Mouse (Mus musculus) embryo, embryonic 9.5 days (tissue): ENCODE data around the gene Tmem86b.
A peak's percentile ranks its signal among the peaks of the same experiment; 100 is the strongest.
"Not testable (repeated sequence)": the region's sequence is repeated elsewhere in the genome, so short reads cannot be mapped to it uniquely, and the experiment has no call there.

Source experiments
- DNase-seq: peaks from one replicate; pipeline ENCODE4 v3.0.0-alpha.2; 2017; ENCODE audit errors: extremely low spot score

Gene Tmem86b

GRCm38 (mm10) chr7:4647992-4648391 lies 16.8 kb upstream of the Tmem86b start:
- no peak for DNase-seq

DNA sequence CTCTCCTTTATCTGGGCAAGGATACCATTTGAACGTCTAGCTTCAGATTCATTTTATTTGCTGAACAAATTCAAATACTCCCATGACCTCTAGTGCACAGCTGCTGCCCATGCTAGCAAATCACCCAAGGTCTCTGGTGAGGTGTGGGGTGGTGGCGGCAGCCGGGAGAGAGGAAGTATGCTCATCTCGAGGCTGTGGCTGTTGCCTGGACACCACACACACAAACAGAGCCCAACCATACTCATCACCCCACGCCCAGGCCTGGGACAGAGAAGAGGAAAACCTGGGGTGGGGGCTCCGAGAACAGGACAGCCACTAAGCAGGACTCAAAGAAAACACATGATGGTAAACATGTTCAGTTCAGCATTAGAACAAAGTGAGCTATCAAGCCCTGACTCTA lies 16.1 kb upstream of the Tmem86b start:
- no peak for DNase-seq

GRCm38 (mm10) chr7:4646806-4647205 lies 15.6 kb upstream of the Tmem86b start:
- no peak for DNase-seq

GRCm38 (mm10) chr7:4643225-4643624 lies 12.0 kb upstream of the Tmem86b start:
- no peak for DNase-seq

DNA sequence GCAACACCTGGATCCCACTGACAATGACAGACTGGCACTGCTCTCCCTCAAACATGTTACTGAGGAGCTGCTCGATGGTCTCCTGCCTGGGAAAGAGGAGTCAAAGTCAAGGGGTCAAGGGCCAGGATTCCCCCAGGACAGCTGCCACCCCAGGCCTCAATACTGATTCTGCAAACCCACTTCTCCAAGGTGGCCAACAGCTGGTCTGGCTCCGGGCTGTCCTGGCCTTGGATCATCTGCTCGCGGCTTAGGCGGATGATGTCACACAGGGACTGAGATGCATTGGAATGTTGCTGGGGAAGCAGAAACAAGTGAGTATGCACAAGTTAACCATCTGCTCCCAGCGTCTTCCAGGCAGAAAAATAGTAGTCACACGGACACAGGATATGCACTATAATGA lies 10.7 kb upstream of the Tmem86b start:
- DNase-seq, result no peak

DNA sequence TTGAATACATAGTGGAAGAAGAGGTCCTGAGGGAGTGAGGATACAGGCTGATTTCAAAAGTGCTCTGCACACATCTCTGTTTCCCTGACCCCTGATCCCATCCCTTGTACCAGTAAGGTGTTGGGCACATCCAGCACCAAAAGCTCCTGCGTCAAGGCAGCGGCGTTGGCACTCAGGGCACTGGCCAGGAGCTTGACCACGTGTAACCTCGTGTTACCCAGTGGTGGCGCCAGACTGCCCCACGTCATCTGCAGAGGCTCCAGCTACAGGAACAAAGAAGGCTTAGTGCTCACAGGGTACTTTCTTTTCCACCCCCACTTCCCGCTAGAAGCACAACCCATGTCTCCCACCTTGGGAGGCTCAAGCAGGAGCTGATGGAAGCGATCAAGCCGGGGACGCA lies 9.9 kb upstream of the Tmem86b start:
- no peak for DNase-seq

DNA sequence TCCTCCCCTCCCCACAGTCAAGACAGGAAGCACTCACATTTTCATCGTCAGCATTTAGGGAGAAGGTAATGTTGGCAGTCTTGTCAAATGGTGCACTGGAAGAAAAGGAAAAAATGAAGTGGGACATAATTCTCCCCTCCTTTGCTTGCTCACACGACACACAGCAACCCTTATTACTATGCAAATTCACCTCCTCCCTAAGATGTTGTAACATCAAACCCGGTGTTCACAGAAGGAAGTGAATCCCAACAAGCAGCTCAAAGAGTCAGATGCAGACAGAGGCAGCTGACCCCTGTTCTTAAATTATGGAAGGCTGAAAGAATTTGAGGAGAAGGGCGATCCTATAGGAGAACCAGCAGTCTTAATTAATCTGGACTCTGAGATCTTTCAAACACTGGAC lies 5.0 kb upstream of the Tmem86b start:
- no peak for DNase-seq

- DNase-seq, result no peak
These were observed 1.0 kb downstream of the Tmem86b start for GRCm38 (mm10) chr7:4630198-4630597.

DNA sequence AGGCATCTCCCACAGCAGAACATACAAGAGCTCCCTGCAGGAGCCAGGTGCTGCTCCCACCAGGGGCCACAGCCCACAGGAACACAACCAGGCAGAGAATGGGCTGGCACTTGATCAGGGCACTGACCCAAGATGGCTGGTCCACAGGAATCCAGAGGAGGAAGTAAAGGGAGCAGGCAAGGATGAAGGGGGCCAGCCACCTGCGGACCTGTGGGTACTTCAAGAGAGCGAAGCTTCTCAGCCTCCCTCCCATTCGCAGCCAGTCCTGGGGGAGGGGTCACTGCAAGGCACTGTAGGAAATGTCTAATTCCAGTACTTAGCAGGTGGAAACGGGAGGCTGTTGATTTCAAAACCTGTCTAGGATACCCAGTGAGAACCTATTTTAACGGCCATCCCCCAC lies 1.6 kb downstream of the Tmem86b start:
- no peak for DNase-seq

DNA sequence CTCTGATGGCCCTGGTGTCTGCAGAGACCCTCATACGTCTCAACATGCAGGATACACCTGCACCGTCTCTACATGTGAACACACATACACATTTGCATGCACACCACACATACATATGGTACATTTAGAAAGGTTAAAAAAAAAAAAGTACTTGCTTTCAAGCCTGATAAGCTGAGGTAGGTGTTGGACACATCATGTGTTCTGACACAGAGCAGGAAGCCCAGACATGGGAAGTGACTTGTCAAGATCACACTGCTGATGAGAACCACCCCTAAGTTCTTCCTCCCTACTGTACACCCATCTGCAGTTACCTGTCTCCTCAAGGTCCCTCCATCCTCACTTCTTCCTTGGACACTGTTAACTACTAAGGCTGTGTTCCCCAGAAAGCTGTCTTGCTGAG lies 5.3 kb downstream of the Tmem86b start:
- no peak for DNase-seq

- no peak for DNase-seq
These were observed 6.9 kb downstream of the Tmem86b start for GRCm38 (mm10) chr7:4624343-4624742.

GRCm38 (mm10) chr7:4623544-4624189 lies 7.6 kb downstream of the Tmem86b start:
- peak; percentile 26 for DNase-seq

DNA sequence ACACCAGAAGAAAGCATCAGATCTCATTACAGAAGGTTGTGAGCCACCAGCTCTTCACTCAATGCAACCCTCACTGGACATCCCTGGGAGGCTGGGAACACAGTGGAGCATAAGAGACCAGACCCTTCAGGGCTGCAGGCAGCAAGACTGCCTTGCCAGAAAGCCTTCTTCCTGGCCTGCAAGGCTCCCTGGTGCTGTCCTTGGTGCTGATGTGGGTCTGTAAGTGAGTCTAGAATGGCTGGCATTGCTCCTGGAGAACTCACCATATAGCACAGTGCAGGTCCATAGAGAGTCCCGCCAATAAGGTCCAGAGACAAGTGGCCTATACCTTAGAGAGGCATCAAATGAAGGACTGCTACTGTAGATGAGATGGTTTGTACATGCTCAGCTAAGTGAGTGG lies 11.2 kb downstream of the Tmem86b start:
- peak; percentile 49 for DNase-seq

- DNase-seq, result no peak
These were observed 17.4 kb downstream of the Tmem86b start for GRCm38 (mm10) chr7:4613740-4614403.

DNA sequence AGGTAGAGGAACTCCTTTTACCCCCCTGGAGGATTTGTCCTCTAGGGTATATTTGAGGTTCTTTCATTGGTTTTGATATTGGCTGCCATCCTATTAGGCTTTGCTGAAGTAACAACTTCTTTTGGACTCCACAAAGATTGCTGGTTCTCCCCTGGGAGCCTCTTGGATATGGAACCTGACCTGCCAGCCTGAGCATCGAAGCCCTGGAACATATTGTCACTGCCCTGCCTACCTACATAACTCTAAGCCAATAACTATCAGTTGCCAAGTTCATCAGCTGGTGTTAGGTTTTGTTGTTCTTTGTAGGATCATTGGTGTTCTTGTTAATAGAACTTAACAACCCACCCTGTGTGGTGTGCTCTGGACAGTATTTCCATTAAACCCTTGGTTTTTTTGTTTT lies 18.3 kb downstream of the Tmem86b start:
- DNase-seq, result no peak

DNA sequence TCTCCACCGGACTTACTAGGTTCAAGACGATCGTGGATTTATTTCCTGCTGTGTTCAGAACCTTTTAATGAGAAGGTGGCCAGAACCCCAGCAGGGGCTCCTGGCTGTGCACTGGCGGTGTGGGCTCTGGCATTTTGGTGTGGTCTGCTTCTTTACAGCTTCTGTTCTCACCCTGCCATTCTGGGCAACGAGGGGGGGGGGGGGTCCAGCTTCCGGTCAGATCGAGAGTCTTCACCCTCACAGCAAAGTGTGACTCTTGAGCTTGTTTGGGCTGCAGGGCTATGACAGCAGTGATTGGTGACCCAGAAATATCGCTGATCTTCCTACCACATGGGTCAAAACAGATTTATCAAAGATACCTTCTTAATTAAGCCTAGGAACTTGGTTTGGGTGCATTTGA lies 18.8 kb downstream of the Tmem86b start:
- DNase-seq, result no peak

- no peak for DNase-seq
These were observed 19.3 kb downstream of the Tmem86b start for GRCm38 (mm10) chr7:4611921-4612341.

DNA sequence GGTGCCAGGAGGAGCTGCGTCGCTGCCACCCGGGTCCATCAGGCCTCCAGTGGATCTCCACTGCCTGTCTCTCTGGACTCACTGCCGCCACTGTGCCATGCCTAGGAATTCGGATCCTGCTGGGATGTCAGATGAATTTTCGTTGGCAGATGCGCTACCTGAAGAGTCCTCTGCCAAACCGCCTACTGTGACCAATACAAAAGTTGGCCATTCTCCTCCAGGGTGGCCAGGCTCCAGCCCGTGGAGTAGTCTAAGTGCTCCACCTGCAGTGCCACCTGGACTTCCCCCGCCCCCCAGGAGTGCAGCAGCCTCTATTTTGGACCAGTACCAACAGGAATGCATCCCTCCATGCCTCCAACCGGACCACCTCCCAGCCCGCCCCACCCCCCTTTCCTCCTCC lies 19.7 kb downstream of the Tmem86b start:
- no peak for DNase-seq

- DNase-seq, result no peak
These were observed 23.2 kb downstream of the Tmem86b start for GRCm38 (mm10) chr7:4608002-4608401.

- no peak for DNase-seq
These were observed 27.3 kb downstream of the Tmem86b start, which contains the start of gene Ptprh for GRCm38 (mm10) chr7:4603873-4604272. TSS of gene Ptprh (minus strand) at chr7:4604041.

DNA sequence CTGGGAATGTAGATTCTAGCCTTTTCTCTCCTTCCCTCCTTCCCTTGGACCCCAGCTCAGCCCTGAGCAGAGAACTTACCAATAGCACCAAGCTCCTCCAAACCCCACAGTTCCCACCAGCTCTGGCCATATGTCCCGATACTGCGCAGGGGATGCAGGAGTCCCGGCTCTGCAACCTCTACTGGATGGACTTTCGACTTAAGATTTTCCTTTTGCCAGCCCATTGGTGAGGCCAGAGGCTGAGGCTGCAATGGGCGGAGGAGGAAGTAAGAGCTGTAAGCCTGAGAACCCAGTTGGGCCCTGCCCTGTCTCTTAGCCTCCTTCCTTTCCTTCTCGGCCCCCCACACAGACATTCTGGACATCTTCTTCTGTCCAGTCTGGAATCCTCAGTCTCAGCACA lies 28.3 kb downstream of the Tmem86b start:
- DNase-seq, result no peak

DNA sequence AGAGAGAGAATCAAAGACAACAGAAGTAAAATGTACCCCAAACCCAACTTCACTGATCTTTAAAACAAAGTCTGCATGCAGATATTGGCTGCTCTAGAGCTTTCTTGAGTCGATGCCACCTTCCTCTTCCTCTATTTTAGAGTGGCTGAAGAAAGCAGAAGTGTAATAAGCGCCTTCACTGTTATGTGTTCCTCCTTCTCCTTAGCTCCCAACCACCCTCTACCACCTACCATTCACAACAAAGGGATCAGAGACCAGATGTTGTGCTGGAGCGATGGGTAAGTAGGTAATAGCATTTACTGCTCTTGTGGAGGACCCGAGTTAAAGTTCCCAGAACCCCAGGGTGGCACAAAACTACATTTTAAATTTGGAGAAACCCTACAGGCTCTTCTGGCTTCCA lies 34.2 kb downstream of the Tmem86b start:
- not testable (repeated sequence) for DNase-seq

GRCm38 (mm10) chr7:4581481-4581880 lies 49.7 kb downstream of the Tmem86b start:
- not testable (repeated sequence) for DNase-seq
